Mouse (Mus musculus): ENCODE data around the gene Taok3. TPM values are rescaled to one million over a fixed set of nuclear protein-coding genes. Genes with fewer than 3 reads are reported as not detected.
"Not testable (repeated sequence)": the region's sequence is repeated elsewhere in the genome, so short reads cannot be mapped to it uniquely, and the experiment has no call there.

The Taok3 gene
- total and polyA plus RNA-seq, 2 experiments from 2014 or later, result 30.1 to 61.9 TPM

DNA sequence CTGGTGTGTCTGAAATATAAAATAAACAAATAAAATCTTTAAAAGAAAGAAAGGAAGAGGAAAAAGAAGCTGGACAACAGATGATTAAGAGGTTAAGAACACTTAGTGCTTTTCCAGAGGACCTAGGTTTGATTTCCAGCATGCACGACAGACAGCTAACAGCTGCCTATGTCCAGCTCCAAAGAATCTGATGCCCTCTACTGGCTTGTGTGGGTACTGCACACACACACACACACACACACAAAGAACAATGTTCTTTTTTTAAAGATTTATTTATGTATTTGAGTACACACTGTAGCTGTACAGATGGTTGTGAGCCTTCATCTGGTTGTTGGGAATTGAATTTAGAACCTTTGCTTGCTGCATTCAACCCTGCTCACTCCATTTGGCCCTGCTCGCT lies 170.2 kb downstream of the Taok3 start:
- Histone ChIP-seq H3K27me3 (ENCODE audit: insufficient read depth, low read length) (no peaks in the 10 kb centered on the region), H3K4me1 (ENCODE audit: insufficient read depth, low read length) (peaks cover 9% of the 10 kb centered on the region; the same call in 1 of the 2 replicates), H3K4me2 (ENCODE audit: low read depth, low read length, poor library complexity, severe bottlenecking) (no peak overlapping the region), H3K27ac (ENCODE audit: low read depth, low read length) (no peak overlapping the region), H3K36me3 (ENCODE audit: insufficient read depth, low read length) (peaks cover 1% of the 10 kb centered on the region; the same call in 1 of the 2 replicates), H3K9ac (replicated peaks; ENCODE audit: low read length, poor library complexity, severe bottlenecking) (no peak overlapping the region), H3K4me3 (ENCODE audit: low read depth, low read length) (no peak overlapping the region), H3K9me3 (ENCODE audit: low read length) (no peaks in the 10 kb centered on the region)
- ATAC-seq (ENCODE audit: low FRiP score) (no peak), DNase-seq (ENCODE audit: low spot score) (no peak)
- peak; percentile 46; the same call in 1 of the 2 replicates for TF ChIP-seq CTCF (IDR thresholded peaks at IDR 0.05)
- WGBS, result 93% methylated on average over 2 of the region's 2 CpGs

DNA sequence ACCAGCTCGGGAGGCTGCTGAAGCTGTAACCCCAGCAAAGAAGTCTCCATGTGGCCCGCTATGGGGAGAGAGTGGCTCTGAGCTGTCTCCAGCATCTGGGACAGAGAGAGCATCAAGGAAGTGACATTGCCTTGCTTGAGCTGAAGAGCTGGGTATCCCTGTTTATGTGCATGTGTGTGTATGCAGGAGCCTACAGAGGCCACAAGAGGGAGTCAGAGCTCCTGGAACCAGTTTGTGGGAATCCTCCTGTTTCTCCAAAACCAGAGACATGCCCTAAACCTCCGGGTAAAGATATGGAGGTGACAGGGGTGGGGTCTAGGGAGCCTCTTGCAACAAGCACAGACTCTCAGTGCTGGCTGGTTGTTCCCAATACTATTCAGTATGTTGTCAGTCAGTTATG lies 171.4 kb downstream of the Taok3 start:
- H3K4me2 ChIP-seq (ENCODE audit: low read depth, low read length, poor library complexity, severe bottlenecking), result no peak overlapping the region
- H3K9me3 ChIP-seq (ENCODE audit: low read length), result no peaks in the 10 kb centered on the region
- no peak for ATAC-seq (ENCODE audit: low FRiP score)
- peak; percentile 61 for TF ChIP-seq CTCF (IDR thresholded peaks at IDR 0.05)
- H3K4me3 ChIP-seq (ENCODE audit: low read depth, low read length), result no peak overlapping the region
- 82% methylated on average over 3 of the region's 3 CpGs for WGBS
- DNase-seq (ENCODE audit: low spot score), result no peak
- H3K27me3 ChIP-seq (ENCODE audit: insufficient read depth, low read length), result no peaks in the 10 kb centered on the region
- 0 out of 2 replicates have a peak, but pooled peaks cover 5% of the 10 kb centered on the region for H3K4me1 ChIP-seq (ENCODE audit: insufficient read depth, low read length)
- H3K27ac ChIP-seq (ENCODE audit: low read depth, low read length), result no peak overlapping the region
- H3K9ac ChIP-seq (replicated peaks; ENCODE audit: low read length, poor library complexity, severe bottlenecking), result no peak overlapping the region
- no peaks in the 10 kb centered on the region for H3K36me3 ChIP-seq (ENCODE audit: insufficient read depth, low read length)

DNA sequence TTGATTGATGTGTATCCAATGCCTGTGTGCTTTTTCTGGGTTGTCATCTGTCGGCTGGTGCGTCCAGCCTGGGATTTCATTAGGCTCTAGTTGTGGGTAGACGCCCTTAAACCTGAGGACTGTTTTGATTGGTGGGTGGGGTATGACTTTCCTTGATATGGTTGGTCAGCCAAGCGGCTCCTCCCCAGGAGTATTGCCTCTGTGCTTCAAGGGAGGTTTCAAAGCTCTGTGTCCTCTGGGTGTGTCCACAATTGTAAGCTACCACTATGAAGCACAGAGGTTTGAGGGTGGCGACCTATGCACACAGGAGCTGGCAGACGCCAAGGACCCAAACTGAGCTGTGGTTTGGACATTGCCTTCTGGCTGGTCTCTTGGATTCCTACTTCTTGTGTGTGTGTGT lies 172.6 kb downstream of the Taok3 start:
- 0 out of 2 replicates have a peak, but pooled peaks cover 5% of the 10 kb centered on the region for H3K4me1 ChIP-seq (ENCODE audit: insufficient read depth, low read length)
- DNase-seq (ENCODE audit: low spot score) (no peak), ATAC-seq (ENCODE audit: low FRiP score) (no peak)
- H3K36me3 ChIP-seq (ENCODE audit: insufficient read depth, low read length), result no peaks in the 10 kb centered on the region
- H3K27me3 ChIP-seq (ENCODE audit: insufficient read depth, low read length), result no peaks in the 10 kb centered on the region
- no peaks in the 10 kb centered on the region for H3K9me3 ChIP-seq (ENCODE audit: low read length)
- no peak overlapping the region for H3K27ac ChIP-seq (ENCODE audit: low read depth, low read length)
- no peak overlapping the region for H3K4me2 ChIP-seq (ENCODE audit: low read depth, low read length, poor library complexity, severe bottlenecking)
- WGBS, result 77% methylated on average over 6 of the region's 6 CpGs
- no peak overlapping the region for H3K9ac ChIP-seq (replicated peaks; ENCODE audit: low read length, poor library complexity, severe bottlenecking)
- no peak overlapping the region for H3K4me3 ChIP-seq (ENCODE audit: low read depth, low read length)
- no peak for TF ChIP-seq CTCF (IDR thresholded peaks at IDR 0.05)

DNA sequence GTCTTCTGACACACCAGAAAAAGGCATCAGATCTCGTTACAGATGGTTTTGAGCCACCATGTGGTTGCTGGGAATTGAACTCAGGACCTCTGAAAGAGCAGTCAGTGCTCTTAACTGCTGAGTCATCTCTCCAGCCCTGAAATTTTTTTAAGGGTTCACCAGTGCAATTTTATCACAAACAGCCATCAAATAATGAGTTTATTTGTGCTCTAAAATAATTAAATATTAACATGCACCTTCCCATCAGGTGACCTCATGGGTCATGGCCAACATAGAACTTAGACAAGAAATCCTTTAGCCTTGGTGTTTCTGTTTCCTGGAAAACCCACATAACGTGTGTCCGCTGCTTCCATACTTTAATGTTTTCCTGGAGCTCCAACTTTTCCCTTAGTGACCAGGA lies 173.8 kb downstream of the Taok3 start:
- H3K27ac ChIP-seq (ENCODE audit: low read depth, low read length); H3K27me3 ChIP-seq (ENCODE audit: insufficient read depth, low read length); H3K9me3 ChIP-seq (ENCODE audit: low read length); H3K9ac ChIP-seq (replicated peaks; ENCODE audit: low read length, poor library complexity, severe bottlenecking); DNase-seq (ENCODE audit: low spot score); H3K36me3 ChIP-seq (ENCODE audit: insufficient read depth, low read length); ATAC-seq (ENCODE audit: low FRiP score); H3K4me2 ChIP-seq (ENCODE audit: low read depth, low read length, poor library complexity, severe bottlenecking); H3K4me3 ChIP-seq (ENCODE audit: low read depth, low read length); H3K4me1 ChIP-seq (ENCODE audit: insufficient read depth, low read length): not testable (repeated sequence)
- WGBS, result 83% methylated on average over 3 of the region's 3 CpGs

DNA sequence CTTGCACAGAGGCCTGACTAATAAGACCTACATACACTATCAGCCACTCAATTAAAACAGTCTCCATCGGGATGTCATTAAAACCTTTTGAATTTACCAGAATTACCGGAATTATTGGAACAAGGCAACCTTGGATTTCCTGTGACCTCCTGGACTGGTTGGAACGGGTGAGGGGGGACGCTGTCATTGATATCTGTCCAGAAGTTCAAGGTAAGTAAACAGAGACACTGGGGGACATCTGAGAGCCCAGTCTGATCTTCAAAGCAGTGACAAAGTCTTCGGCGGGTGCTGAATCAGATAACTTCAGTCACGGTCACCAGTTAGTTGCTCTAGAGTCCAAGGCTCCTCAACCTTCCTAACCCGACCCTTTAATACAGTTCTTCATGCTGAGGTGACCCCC lies 175.1 kb downstream of the Taok3 start:
- no peaks in the 10 kb centered on the region for H3K36me3 ChIP-seq (ENCODE audit: insufficient read depth, low read length)
- no peak overlapping the region for H3K27ac ChIP-seq (ENCODE audit: low read depth, low read length)
- no peak overlapping the region for H3K9ac ChIP-seq (replicated peaks; ENCODE audit: low read length, poor library complexity, severe bottlenecking)
- DNase-seq (ENCODE audit: low spot score), result no peak
- H3K4me1 ChIP-seq (ENCODE audit: insufficient read depth, low read length), result no peaks in the 10 kb centered on the region
- no peak for ATAC-seq (ENCODE audit: low FRiP score)
- no peaks in the 10 kb centered on the region for H3K9me3 ChIP-seq (ENCODE audit: low read length)
- WGBS, result 96% methylated on average over 8 of the region's 8 CpGs
- TF ChIP-seq CTCF (IDR thresholded peaks at IDR 0.05), result no peak
- H3K27me3 ChIP-seq (ENCODE audit: insufficient read depth, low read length), result no peaks in the 10 kb centered on the region
- H3K4me2 ChIP-seq (ENCODE audit: low read depth, low read length, poor library complexity, severe bottlenecking), result no peak overlapping the region
- H3K4me3 ChIP-seq (ENCODE audit: low read depth, low read length), result no peak overlapping the region

DNA sequence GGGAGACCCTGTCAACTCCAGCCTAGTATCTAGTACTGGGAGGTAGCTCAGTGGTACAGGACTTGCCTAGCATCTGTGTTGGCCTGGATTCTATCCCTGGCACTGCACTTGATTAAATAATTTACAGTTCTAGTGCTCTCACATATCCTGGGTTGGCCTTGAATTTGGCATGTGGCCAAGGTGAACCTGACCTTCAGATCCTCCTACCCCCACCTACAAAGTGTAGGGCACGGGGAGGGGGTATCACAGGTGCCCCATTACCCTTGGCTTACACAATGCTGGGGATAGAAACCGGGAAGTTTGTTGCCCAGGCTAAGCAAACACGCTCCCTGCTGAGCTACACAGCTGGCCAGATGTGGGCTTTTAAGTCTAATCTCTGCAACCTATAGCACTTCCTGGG lies 183.0 kb downstream of the Taok3 start:
- no peaks in the 10 kb centered on the region for H3K36me3 ChIP-seq (ENCODE audit: insufficient read depth, low read length)
- no peak overlapping the region for H3K4me3 ChIP-seq (ENCODE audit: low read depth, low read length)
- no peak for ATAC-seq (ENCODE audit: low FRiP score)
- 70% methylated on average over 3 of the region's 3 CpGs for whole genome bisulfite sequencing
- TF ChIP-seq CTCF (IDR thresholded peaks at IDR 0.05), result no peak
- H3K4me1 ChIP-seq (ENCODE audit: insufficient read depth, low read length), result no peaks in the 10 kb centered on the region
- H3K27ac ChIP-seq (ENCODE audit: low read depth, low read length), result no peak overlapping the region
- DNase-seq (ENCODE audit: low spot score), result no peak
- H3K27me3 ChIP-seq (ENCODE audit: insufficient read depth, low read length), result no peaks in the 10 kb centered on the region
- H3K4me2 ChIP-seq (ENCODE audit: low read depth, low read length, poor library complexity, severe bottlenecking), result no peak overlapping the region
- H3K9me3 ChIP-seq (ENCODE audit: low read length), result no peaks in the 10 kb centered on the region
- H3K9ac ChIP-seq (replicated peaks; ENCODE audit: low read length, poor library complexity, severe bottlenecking), result no peak overlapping the region

All from midbrain, postnatal 0 days (tissue).